Mouse (Mus musculus) adrenal gland, adult 10 weeks (tissue): Measurements from ENCODE around the gene Slc17a4. TPM values are rescaled to one million over a fixed set of nuclear protein-coding genes. Genes with fewer than 3 reads are reported as not detected.

Experiments used
- polyA plus RNA-seq: library from polyadenylated mRNA; stranded (reverse); fragments of 350-450 nt; fragmentation: Illumina TruSeq; extraction: RNeasy Lipid Tissue Mini Kit (QIAGEN cat#74804); gene quantifications from one replicate; pipeline ENCODE4 v1.2.3, GENCODE M21; 2014; ENCODE audit warnings: low read depth, low replicate concordance

Gene Slc17a4
- 0.35 TPM for polyA plus RNA-seq

GRCm38 (mm10) chr13:23914376-23915167 lies at the start of gene Slc17a4:
Gene Slc17a4, minus strand, starts transcription at chr13:23915009.

DNA sequence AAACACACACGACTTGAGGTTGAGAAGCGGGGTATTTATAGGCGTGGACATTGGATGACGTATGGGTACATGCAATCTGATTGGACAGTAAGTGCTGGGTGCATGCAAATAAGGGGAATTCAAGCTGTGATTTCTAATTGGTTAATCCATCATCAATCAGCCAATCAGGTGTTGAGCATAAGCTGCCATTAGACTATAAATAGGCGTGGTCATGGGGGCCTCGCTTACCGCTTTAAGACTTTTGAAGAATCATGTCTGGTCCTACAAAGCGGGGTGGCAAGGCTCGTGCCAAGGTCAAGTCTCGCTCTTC lies 19.4 kb upstream of the Slc17a4 start, which contains the start of gene Hist1h2aa:
Hist1h2aa (plus strand) TSS at position 252 of the 310 bp plus-strand sequence.

DNA sequence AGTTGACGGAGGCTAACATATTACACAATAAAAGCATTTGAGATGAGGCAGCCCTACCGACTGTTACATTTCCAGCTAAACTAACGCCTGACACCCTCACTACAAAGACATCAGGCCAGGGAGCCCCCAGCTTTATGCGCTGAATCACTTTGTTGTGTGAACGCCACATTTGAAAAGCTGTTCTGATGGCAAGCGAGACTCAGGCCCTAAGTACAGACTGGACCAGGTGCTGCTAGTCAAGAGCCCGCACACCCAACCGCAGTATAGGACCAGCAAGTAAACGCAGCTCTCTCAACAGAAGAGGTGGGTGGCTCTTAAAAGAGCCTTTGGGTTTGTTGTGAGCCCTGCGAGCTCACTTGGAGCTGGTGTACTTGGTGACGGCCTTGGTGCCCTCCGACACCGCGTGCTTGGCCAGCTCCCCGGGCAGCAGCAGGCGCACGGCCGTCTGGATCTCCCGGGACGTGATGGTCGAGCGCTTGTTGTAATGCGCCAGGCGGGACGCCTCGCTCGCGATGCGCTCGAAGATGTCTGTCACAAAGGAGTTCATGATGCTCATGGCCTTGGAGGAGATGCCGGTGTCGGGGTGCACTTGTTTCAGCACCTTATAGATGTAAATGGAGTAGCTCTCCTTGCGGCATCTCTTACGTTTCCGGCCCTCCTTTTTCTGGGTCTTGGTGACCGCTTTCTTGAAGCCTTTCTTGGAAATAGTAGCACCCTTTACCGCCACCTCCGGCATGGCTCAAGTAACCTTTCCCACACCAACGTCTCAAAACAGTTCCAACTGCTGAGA lies 18.8 kb upstream of the Slc17a4 start, which contains the start of gene Hist1h2ba:
Hist1h2ba (minus strand) TSS at position 736 of the 790 bp plus-strand sequence.

DNA sequence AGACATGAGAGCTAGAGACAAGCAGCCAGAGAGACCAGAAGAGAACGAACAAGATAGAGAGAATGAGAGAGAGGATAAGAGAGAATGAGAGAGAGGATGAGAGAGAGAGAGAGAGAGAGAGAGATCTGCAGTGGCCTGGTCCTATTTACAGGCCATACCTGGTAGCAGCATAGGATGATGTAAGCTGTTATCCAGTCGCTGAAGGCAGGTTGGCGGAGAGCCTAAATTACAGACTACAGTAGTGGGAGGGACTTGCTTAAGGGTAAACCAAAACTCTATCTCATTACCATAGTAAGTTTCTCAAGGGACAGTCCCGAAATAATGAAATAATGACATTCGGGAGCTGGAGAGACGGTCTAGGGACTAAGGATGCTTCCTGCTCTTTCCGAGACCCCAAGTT lies 47.4 kb downstream of the Slc17a4 start, which contains the start of gene Slc17a1:
Slc17a1 (plus strand) TSS at position 346 of the 400 bp plus-strand sequence.

Other genes starting within 250 kb of the Slc17a4 start
- gene Hist1h2ac, start 231.1 kb downstream of the Slc17a4 start, polyA plus RNA-seq, result 1.7 TPM
- gene Hist1h2bc, start 230.8 kb downstream of the Slc17a4 start, polyA plus RNA-seq, result 322 TPM
- not detected for gene Hist1h1t, start 219.2 kb downstream of the Slc17a4 start, polyA plus RNA-seq
- not detected for gene Hist1h4c, start 216.6 kb downstream of the Slc17a4 start, polyA plus RNA-seq
- gene Hfe, start 204.2 kb downstream of the Slc17a4 start, polyA plus RNA-seq, result 85.7 TPM
- gene Hist1h1c, start 176.2 kb downstream of the Slc17a4 start, polyA plus RNA-seq, result 40.8 TPM
- gene Hist1h3c, start 169.4 kb downstream of the Slc17a4 start, polyA plus RNA-seq, result not detected
- not detected for gene Hist1h2bb, start 168.3 kb downstream of the Slc17a4 start, polyA plus RNA-seq
- not detected for gene Hist1h2ab, start 163.9 kb downstream of the Slc17a4 start, polyA plus RNA-seq
- not detected for gene Hist1h3b, start 162.7 kb downstream of the Slc17a4 start, polyA plus RNA-seq
- gene Hist1h4b, start 158.0 kb downstream of the Slc17a4 start, polyA plus RNA-seq, result not detected
- gene Hist1h4a, start 153.8 kb downstream of the Slc17a4 start, polyA plus RNA-seq, result not detected
- gene Hist1h3a, start 152.6 kb downstream of the Slc17a4 start, polyA plus RNA-seq, result not detected
- not detected for gene Hist1h1a, start 151.3 kb downstream of the Slc17a4 start, polyA plus RNA-seq
- gene Trim38, start 145.1 kb downstream of the Slc17a4 start, polyA plus RNA-seq, result 0.99 TPM
- gene Slc17a2, start 108.0 kb downstream of the Slc17a4 start, polyA plus RNA-seq, result not detected
- 0.64 TPM for gene Slc17a3, start 75.6 kb downstream of the Slc17a4 start, polyA plus RNA-seq
- not detected for gene Slc17a1, start 47.3 kb downstream of the Slc17a4 start, polyA plus RNA-seq
- not detected for gene Hist1h2ba, start 19.1 kb upstream of the Slc17a4 start, polyA plus RNA-seq
- gene Hist1h2aa, start 19.5 kb upstream of the Slc17a4 start, polyA plus RNA-seq, result not detected
- 9.7 TPM for gene Scgn, start 76.2 kb upstream of the Slc17a4 start, polyA plus RNA-seq